Mouse (Mus musculus): ENCODE measurements around the gene Adipor2. TPM values are rescaled to one million over a fixed set of nuclear protein-coding genes. Genes with fewer than 3 reads are reported as not detected.
A peak's percentile ranks its signal among the peaks of the same experiment; 100 is the strongest.

Adipor2 gene
- polyA plus RNA-seq (2014; fragmentation: Nextera tagmentation; extraction: Ambion mirVana), result 28.1 and 29.0 TPM in 2 replicates

- no peak for TF ChIP-seq CTCF (IDR thresholded peaks at IDR 0.05; ENCODE audit: low read depth)
- peak; percentile 80 for DNase-seq
- Histone ChIP-seq H3K4me3 (ENCODE audit: low read depth, low read length) (0 out of 2 replicates have a peak within 1 kb of the TSS, but pooled peaks have one; percentile 4), H3K4me2 (peak within 1 kb of the TSS; percentile 39), H3K36me3 (ENCODE audit: insufficient read depth) (no peaks in the 10 kb centered on the region), H3K27me3 (ENCODE audit: insufficient read depth, low read length) (no peaks in the 10 kb centered on the region), H3K27ac (ENCODE audit: low read depth) (peak within 1 kb of the TSS; percentile 52; the same call in 1 of the 2 replicates), H3K9ac (no peak within 1 kb of the TSS; the same call in 1 of the 2 replicates), H3K9me3 (ENCODE audit: low read depth, low read length) (no peaks in the 10 kb centered on the region), H3K4me1 (ENCODE audit: insufficient read depth) (no peaks in the 10 kb centered on the region)
- 0 out of 2 replicates have a peak, but pooled peaks have one; percentile 50 for ATAC-seq (ENCODE audit: insufficient read depth)
- 5% methylated on average over 12 of the region's 12 CpGs for WGBS
Observed at GRCm38 (mm10) chr6:119417354-119417753, at the start of gene Adipor2. TSS of gene Adipor2 (minus strand) at chr6:119417704.

- no peak for TF ChIP-seq CTCF (IDR thresholded peaks at IDR 0.05; ENCODE audit: low read depth)
Observed at GRCm38 (mm10) chr6:119466161-119466560, 48.7 kb upstream of the Adipor2 start.

GRCm38 (mm10) chr6:119460391-119460790 lies 42.9 kb upstream of the Adipor2 start:
- Histone ChIP-seq H3K4me1 (ENCODE audit: insufficient read depth) (no peaks in the 10 kb centered on the region), H3K9me3 (ENCODE audit: low read depth, low read length) (no peaks in the 10 kb centered on the region), H3K27ac (ENCODE audit: low read depth) (no peak overlapping the region), H3K27me3 (ENCODE audit: insufficient read depth, low read length) (no peaks in the 10 kb centered on the region), H3K36me3 (ENCODE audit: insufficient read depth) (no peaks in the 10 kb centered on the region), H3K4me3 (ENCODE audit: low read depth, low read length) (no peak overlapping the region), H3K9ac (no peak overlapping the region), H3K4me2 (no peak overlapping the region)
- DNase-seq, result no peak
- no peak for ATAC-seq (ENCODE audit: insufficient read depth)
- no peak for TF ChIP-seq CTCF (IDR thresholded peaks at IDR 0.05; ENCODE audit: low read depth)
- WGBS, result 82% methylated on average over 5 of the region's 5 CpGs

More at GRCm38 (mm10) chr6:119466161-119466560, 48.7 kb upstream of the Adipor2 start:
- DNase-seq (no peak), ATAC-seq (ENCODE audit: insufficient read depth) (no peak)
- no peaks in the 10 kb centered on the region for H3K9me3 ChIP-seq (ENCODE audit: low read depth, low read length)
- no peak overlapping the region for H3K4me3 ChIP-seq (ENCODE audit: low read depth, low read length)
- no peak overlapping the region for H3K4me2 ChIP-seq
- no peaks in the 10 kb centered on the region for H3K36me3 ChIP-seq (ENCODE audit: insufficient read depth)
- no peak overlapping the region for H3K9ac ChIP-seq
- no peaks in the 10 kb centered on the region for H3K27me3 ChIP-seq (ENCODE audit: insufficient read depth, low read length)
- no peak overlapping the region for H3K27ac ChIP-seq (ENCODE audit: low read depth)
- H3K4me1 ChIP-seq (ENCODE audit: insufficient read depth), result no peaks in the 10 kb centered on the region
- 82% methylated on average over 1 of the region's 1 CpGs for WGBS

- H3K9ac ChIP-seq, result no peak overlapping the region
- H3K27me3 ChIP-seq (ENCODE audit: insufficient read depth, low read length), result no peaks in the 10 kb centered on the region
- no peak overlapping the region for H3K4me2 ChIP-seq
- 51% methylated on average over 4 of the region's 4 CpGs for WGBS
- no peak overlapping the region for H3K4me3 ChIP-seq (ENCODE audit: low read depth, low read length)
- H3K27ac ChIP-seq (ENCODE audit: low read depth), result no peak overlapping the region
- ATAC-seq (ENCODE audit: insufficient read depth) (no peak), DNase-seq (no peak)
- no peaks in the 10 kb centered on the region for H3K9me3 ChIP-seq (ENCODE audit: low read depth, low read length)
- TF ChIP-seq CTCF (IDR thresholded peaks at IDR 0.05; ENCODE audit: low read depth), result no peak
- H3K36me3 ChIP-seq (ENCODE audit: insufficient read depth), result no peaks in the 10 kb centered on the region
- no peaks in the 10 kb centered on the region for H3K4me1 ChIP-seq (ENCODE audit: insufficient read depth)
Observed at GRCm38 (mm10) chr6:119459041-119459440, 41.5 kb upstream of the Adipor2 start.

GRCm38 (mm10) chr6:119458166-119458565 lies 40.7 kb upstream of the Adipor2 start:
- DNase-seq, result no peak
- Histone ChIP-seq H3K9ac (no peak overlapping the region), H3K9me3 (ENCODE audit: low read depth, low read length) (no peaks in the 10 kb centered on the region), H3K4me2 (no peak overlapping the region), H3K27ac (ENCODE audit: low read depth) (no peak overlapping the region), H3K4me1 (ENCODE audit: insufficient read depth) (no peaks in the 10 kb centered on the region), H3K27me3 (ENCODE audit: insufficient read depth, low read length) (no peaks in the 10 kb centered on the region), H3K4me3 (ENCODE audit: low read depth, low read length) (no peak overlapping the region), H3K36me3 (ENCODE audit: insufficient read depth) (no peaks in the 10 kb centered on the region)
- no peak for ATAC-seq (ENCODE audit: insufficient read depth)
- WGBS, result 50% methylated on average over 8 of the region's 8 CpGs
- no peak for TF ChIP-seq CTCF (IDR thresholded peaks at IDR 0.05; ENCODE audit: low read depth)

GRCm38 (mm10) chr6:119451981-119452499 lies 34.5 kb upstream of the Adipor2 start:
- Histone ChIP-seq H3K4me1 (ENCODE audit: insufficient read depth) (peaks cover 20% of the 10 kb centered on the region), H3K4me3 (ENCODE audit: low read depth, low read length) (peak overlapping the region; percentile 22), H3K27ac (ENCODE audit: low read depth) (peak overlapping the region; percentile 39; the same call in 1 of the 2 replicates), H3K27me3 (ENCODE audit: insufficient read depth, low read length) (0 out of 2 replicates have a peak, but pooled peaks cover 5% of the 10 kb centered on the region), H3K4me2 (peak overlapping the region; percentile 57), H3K9me3 (ENCODE audit: low read depth, low read length) (no peaks in the 10 kb centered on the region), H3K9ac (peak overlapping the region; percentile 4), H3K36me3 (ENCODE audit: insufficient read depth) (no peaks in the 10 kb centered on the region)
- DNase-seq, result peak; percentile 79
- no peak for TF ChIP-seq CTCF (IDR thresholded peaks at IDR 0.05; ENCODE audit: low read depth)
- ATAC-seq (ENCODE audit: insufficient read depth), result peak; percentile 59
- WGBS, result under 1% methylated on average over 15 of the region's 15 CpGs

GRCm38 (mm10) chr6:119450965-119451943 lies 33.8 kb upstream of the Adipor2 start:
- peak overlapping the region; percentile 22 for H3K4me3 ChIP-seq (ENCODE audit: low read depth, low read length)
- peak overlapping the region; percentile 39; the same call in 1 of the 2 replicates for H3K27ac ChIP-seq (ENCODE audit: low read depth)

More at GRCm38 (mm10) chr6:119450965-119451943, 33.8 kb upstream of the Adipor2 start:
- WGBS, result 23% methylated on average over 14 of the region's 14 CpGs
- Histone ChIP-seq H3K4me2 (peak overlapping the region; percentile 57), H3K4me1 (ENCODE audit: insufficient read depth) (peaks cover 20% of the 10 kb centered on the region), H3K36me3 (ENCODE audit: insufficient read depth) (no peaks in the 10 kb centered on the region), H3K9ac (no peak overlapping the region; the same call in 1 of the 2 replicates), H3K27me3 (ENCODE audit: insufficient read depth, low read length) (0 out of 2 replicates have a peak, but pooled peaks cover 5% of the 10 kb centered on the region), H3K9me3 (ENCODE audit: low read depth, low read length) (no peaks in the 10 kb centered on the region)
- TF ChIP-seq CTCF (IDR thresholded peaks at IDR 0.05; ENCODE audit: low read depth), result no peak
- peak; percentile 71 for DNase-seq
- no peak for ATAC-seq (ENCODE audit: insufficient read depth)
